Mouse (Mus musculus): ENCODE measurements around the gene N4bp1.

N4bp1 gene

GRCm38 (mm10) chr8:86861516-86861915 is 23.5 kb downstream of the N4bp1 start:
- no peak for DNase-seq (ENCODE audit: low read depth, low spot score)

DNA sequence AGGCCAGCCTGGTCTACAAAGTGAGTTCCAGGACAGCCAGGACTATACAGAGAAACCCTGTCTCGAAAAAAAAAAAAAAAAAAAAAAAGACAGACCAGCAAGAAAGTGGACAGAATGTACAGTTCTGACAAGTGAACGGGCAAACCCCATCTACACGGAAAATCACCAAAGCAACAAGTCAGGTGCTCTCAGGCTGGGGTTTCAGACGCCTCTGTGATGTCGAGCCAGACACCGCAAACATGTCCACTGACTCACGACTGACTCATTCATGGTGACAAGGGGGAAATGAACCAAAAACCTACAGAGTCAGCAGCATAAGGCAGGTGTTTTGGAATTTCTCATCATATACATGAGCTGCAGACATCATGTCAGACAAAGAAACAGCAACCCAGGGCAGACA is 28.8 kb downstream of the N4bp1 start:
- DNase-seq (ENCODE audit: low read depth, low spot score): no peak

GRCm38 (mm10) chr8:86854686-86855085 is 30.4 kb downstream of the N4bp1 start:
- DNase-seq (ENCODE audit: low read depth, low spot score): no peak

DNA sequence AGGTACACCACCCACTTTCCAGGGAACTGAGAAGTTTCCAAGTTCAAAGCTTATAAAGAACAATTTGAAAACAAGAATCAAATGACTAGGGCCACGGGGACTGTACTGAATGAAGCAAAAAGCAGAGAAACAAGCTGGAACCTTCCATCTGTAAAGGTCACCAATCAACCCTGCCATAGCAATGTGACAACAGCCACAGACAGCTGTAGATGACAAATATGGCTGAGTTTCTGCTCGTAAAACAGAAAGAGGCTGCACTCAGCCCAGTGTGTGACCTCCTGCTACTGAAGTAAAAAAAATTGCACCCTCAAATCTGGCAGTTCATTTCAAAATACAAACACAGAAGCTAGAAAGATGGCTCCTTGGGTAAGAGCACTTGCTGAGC is 31.1 kb downstream of the N4bp1 start:
- no peak for DNase-seq (ENCODE audit: low read depth, low spot score)

GRCm38 (mm10) chr8:86853266-86853988 is 31.6 kb downstream of the N4bp1 start:
- no peak for DNase-seq (ENCODE audit: low read depth, low spot score)

DNA sequence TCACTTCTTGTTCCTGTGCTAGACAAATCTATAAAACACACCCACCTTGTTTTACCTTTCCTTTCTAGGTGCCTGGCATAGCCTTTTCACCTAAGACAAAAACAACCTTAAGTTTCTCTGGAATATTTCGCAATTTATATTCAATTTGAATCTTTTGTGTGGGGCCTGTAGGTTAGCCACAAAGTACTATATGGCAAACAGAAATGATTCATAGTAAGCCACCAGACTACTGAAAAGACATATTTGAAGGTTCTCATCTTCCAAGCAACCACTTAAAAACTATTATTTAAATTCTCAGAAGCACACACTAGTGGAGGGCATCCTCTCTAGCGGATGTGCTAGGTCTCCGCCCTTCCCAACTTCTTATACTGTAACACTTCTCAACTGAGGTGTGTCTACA is 32.6 kb downstream of the N4bp1 start:
- no peak for DNase-seq (ENCODE audit: low read depth, low spot score)

DNA sequence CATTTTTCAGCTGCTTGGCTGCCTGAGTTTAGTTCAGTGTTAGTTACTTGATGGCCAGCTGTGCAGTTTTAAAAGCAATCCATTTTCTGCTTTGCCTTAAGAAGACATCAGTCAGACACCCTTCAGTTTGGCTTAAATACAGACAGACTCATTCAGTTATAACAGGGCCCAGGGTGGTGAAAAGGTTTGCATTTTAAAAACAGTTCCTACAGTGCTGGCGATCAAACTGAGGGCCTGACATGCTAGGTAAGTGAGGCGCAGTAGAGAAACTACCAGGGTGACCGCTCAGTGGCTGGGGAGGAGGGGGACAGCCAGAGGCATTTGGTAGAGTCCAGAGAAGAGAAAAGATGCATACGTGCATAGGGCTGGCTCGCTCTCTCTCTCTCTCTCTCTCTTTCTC is 36.2 kb downstream of the N4bp1 start:
- no peak for DNase-seq (ENCODE audit: low read depth, low spot score)

GRCm38 (mm10) chr8:86848401-86848800 is 36.7 kb downstream of the N4bp1 start:
- no peak for DNase-seq (ENCODE audit: low read depth, low spot score)

DNA sequence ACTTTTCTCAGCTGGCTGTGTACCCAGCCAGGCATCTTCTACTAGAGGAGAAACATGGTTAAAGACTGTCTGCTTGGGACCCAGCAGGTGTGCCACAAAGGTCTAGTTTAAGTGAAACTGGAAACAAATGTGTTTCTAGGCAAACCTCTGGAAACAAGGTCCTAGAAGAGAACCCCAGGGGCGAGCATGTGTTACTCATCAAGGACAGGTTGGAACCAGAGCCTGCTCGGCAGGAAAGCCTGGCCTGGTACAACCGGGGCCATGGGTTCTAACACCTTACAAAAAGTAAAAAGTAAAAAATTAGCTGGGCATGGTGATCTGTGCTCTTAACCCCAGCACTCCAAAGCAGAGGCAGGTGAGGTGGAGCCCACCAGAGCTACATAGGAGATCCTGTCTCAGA is 38.0 kb downstream of the N4bp1 start:
- no peak for DNase-seq (ENCODE audit: low read depth, low spot score)

DNA sequence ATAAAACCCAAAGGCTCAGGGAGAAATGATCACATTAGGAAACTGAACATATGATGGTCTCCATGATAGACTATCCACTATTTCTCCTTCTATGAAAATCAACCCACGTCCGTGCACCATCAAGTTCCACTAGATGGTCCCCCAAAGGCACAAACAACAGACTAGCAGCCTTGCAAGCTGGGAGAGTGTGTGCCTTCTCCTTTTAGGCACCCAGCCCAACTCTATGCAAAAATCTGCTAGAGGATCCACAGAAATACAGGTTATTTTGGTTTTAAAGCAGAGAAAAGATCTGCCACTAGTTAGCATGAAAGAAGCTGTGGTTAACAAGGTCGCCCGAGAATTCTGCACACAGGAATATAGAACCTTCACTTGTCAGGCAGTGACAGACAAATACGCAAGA is 39.2 kb downstream of the N4bp1 start:
- no peak for DNase-seq (ENCODE audit: low read depth, low spot score)

- no peak for DNase-seq (ENCODE audit: low read depth, low spot score)
Observed at GRCm38 (mm10) chr8:86844856-86845255, 40.2 kb downstream of the N4bp1 start.

DNA sequence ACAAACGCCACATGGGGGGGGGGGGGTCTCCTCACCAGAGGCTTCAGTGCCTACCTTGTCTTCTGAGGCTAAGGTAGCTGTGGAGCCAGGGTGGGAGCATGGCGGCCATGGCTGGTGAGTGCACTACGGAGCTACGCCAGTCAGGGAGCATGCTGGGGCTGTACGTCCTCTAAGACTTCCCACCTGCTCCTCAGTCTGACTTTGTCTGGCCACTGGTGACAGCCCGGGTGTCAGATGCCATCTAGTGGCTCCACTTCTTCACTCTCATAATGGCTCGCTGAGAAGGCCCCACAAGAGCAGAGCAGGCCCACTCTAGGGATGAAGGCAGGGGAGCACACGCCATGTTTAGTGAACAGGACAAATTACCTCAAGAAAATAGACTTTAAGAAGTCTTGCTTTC is 41.2 kb downstream of the N4bp1 start:
- peak; percentile 35 for DNase-seq (ENCODE audit: low read depth, low spot score)

DNA sequence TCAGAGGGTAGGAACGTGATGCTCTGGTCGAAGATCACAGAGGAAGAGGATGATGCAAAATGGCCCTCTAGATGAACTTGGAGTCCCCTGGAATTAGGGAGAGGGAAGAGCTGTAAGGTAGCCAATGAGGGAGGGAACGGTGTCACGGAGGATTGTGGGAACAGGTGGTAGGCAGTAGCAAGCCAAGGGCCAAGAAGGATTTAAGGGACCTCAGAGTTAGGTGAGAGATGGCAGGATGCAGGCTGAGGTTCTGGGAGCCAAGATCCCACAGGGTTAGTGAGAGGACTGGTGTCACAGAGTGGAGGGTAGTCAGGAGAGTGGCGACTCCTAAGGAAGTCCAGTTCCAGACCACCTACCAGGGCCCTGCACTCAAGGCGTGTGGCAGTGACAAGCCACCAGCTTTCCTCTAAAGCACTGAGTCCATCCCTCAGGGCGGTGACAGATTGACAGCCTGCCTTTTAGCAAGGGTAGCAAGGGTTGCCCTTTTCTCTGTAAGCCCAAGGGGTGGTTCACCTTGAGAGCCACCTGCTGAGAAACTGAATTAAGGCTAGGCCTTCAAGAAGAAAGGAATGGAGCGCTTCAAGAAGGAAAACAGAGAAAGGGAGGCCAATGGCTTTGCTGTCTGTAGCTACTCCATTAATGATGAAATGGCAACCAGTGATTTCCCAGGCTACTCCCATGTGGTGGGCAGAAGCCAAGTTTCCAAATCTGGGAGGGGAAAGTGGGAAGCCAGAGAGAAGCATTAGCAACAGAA is 43.3 kb downstream of the N4bp1 start:
- DNase-seq (ENCODE audit: low read depth, low spot score): no peak

- DNase-seq (ENCODE audit: low read depth, low spot score): no peak
Observed at GRCm38 (mm10) chr8:86840120-86840693, 44.9 kb downstream of the N4bp1 start.

DNA sequence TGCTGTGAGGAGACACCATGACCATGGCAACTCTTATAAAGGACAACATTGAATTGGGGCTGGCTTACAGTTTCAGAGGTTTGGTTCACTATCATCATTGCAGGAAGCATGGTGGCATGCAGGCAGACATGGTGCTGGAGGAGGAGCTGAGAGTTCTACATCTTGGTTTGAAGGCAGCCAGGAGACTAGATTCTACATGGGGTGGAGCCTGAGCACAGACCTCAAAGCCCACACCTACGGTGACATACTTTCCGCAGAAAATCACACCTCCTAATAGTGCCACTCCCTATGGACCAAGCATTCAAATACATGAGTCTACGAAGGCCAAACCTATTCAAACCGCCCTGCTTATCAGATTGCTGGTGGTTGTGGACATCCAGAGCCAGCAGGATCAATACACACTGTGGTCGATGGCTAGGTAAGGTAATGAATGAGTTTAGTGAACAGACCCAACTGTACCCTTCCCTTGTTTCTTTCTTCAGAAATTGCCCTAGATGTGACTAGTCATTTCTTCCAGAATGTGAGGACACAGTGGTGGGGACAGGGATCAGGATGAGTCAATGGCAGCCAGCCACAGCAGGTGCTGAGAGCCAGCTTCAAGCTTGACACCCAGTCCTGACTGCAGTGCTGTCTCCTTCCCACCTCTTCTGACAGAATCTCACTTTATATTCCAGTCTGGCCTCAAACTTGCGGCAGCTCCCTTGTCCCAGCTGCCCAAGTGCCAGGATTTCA is 46.2 kb downstream of the N4bp1 start:
- DNase-seq (ENCODE audit: low read depth, low spot score): no peak

- DNase-seq (ENCODE audit: low read depth, low spot score): no peak
Observed at GRCm38 (mm10) chr8:86837234-86837633, 47.8 kb downstream of the N4bp1 start.

DNA sequence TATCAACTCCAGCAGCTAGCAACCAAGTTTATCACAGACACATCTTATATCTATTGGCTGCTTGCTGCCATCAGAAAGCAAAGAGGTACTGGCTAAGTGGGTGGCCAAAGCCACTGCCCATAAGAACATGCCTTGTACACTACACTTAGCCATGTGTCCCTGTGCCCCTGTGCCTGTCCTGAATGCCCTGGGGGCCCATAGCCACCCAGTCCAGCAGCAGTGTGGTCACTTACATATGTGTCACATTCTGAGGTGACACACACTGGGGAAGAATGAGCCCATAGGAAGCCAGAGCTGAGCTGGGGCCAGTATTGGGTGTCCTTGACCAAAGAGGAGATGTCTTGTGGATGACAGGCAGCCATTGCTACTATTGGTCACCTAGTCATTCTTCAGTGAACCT is 49.2 kb downstream of the N4bp1 start:
- DNase-seq (ENCODE audit: low read depth, low spot score): no peak

GRCm38 (mm10) chr8:86834496-86835260 is 50.4 kb downstream of the N4bp1 start:
- no peak for DNase-seq (ENCODE audit: low read depth, low spot score)

GRCm38 (mm10) chr8:86833937-86834336 is 51.1 kb downstream of the N4bp1 start:
- DNase-seq (ENCODE audit: low read depth, low spot score): no peak

GRCm38 (mm10) chr8:86828925-86829324 is 56.1 kb downstream of the N4bp1 start:
- no peak for DNase-seq (ENCODE audit: low read depth, low spot score)

DNA sequence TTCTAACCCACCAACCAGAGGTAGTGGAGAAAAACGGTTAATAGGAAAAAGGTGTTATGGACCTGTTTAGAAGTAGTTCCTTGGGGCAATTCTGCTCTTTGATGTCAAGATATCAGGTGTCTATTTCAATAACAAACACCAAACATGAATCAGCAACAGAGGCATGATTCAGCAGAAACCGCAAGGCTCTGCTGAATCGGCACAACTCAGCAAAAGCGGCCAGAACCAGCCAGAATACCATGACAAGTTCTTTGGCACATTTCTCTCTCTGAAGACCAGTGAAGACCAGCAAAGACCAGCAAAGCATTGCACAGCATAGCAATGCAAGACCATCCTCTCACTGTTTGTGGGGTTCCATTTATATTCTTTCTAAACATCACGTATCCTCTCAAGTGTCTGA is 57.9 kb downstream of the N4bp1 start:
- DNase-seq (ENCODE audit: low read depth, low spot score): no peak

- no peak for DNase-seq (ENCODE audit: low read depth, low spot score)
Observed at GRCm38 (mm10) chr8:86826538-86826937, 58.5 kb downstream of the N4bp1 start.

Data from retina, postnatal 7 days (tissue).